Mouse (Mus musculus): ENCODE results near the gene Gm47995.

GRCm38 (mm10) chr1:151243332-151243731 lies 45.1 kb downstream of the Gm47995 start:
- TF ChIP-seq CTCF (conservative IDR thresholded peaks at IDR 0.05 in 1 of 2, IDR thresholded peaks at IDR 0.05 in 1 of 2; ENCODE audit: low read depth in 2 of 2, low read length in 2 of 2) (no peak), MYC (IDR thresholded peaks at IDR 0.05; ENCODE audit: low read depth, low read length) (no peak), SIN3A (IDR thresholded peaks at IDR 0.05; ENCODE audit: low read length) (no peak), POLR2AphosphoS2 (IDR thresholded peaks at IDR 0.05; ENCODE audit: low read depth, low read length) (no peak), ZC3H11A (IDR thresholded peaks at IDR 0.05; ENCODE audit: low read depth, low read length) (no peak), POLR2A (IDR thresholded peaks at IDR 0.05; ENCODE audit: low read depth, low read length) (no peak)

Data from CH12.LX (cell line).